Mouse (Mus musculus) limb, embryonic 14.5 days (tissue): ENCODE measurements around the gene Bhlha9. TPM values are rescaled to one million over a fixed set of nuclear protein-coding genes. Genes with fewer than 3 reads are reported as not detected.

ENCODE experiments used
- ATAC-seq: fragments of 200-750 bp; cut with Nextera tagmentation; 2 replicates; pipeline ENCODE4 v1.8.0; 2017; ENCODE audit warnings: low read depth, moderate number of reproducible peaks, moderate TSS enrichment; ENCODE audit not compliant: low FRiP score
- DNase-seq: peaks from one replicate; pipeline ENCODE4 v3.0.0-alpha.2; 2015; ENCODE audit warnings: low spot score
- H3K27ac ChIP-seq: fragments of 300-500 bp; sonication (generic); replicated peaks from 2 replicates; pipeline ENCODE4 v1.5.1; 2014; ENCODE audit warnings: low read depth, mild to moderate bottlenecking, low read length, moderate library complexity, mixed read lengths
- H3K27me3 ChIP-seq: fragments of 300-500 bp; sonication (generic); 2 replicates; pipeline ENCODE4 v1.6.1; 2014; ENCODE audit warnings: low read length, mixed read lengths; ENCODE audit not compliant: control insufficient read depth, insufficient read depth
- H3K36me3 ChIP-seq: fragments of 300-500 bp; sonication (generic); 2 replicates; pipeline ENCODE4 v1.6.1; 2014; ENCODE audit warnings: mild to moderate bottlenecking, low read length, moderate library complexity, mixed read lengths; ENCODE audit not compliant: control insufficient read depth, insufficient read depth
- H3K4me1 ChIP-seq: fragments of 300-500 bp; sonication (generic); 2 replicates; pipeline ENCODE4 v1.6.1; 2014; ENCODE audit warnings: antibody characterized with exemption, low read length, mixed read lengths; ENCODE audit not compliant: control insufficient read depth, insufficient read depth
- H3K4me2 ChIP-seq: fragments of 300-500 bp; sonication (generic); replicated peaks from 2 replicates; pipeline ENCODE4 v1.6.1; 2014; ENCODE audit warnings: low read depth, mild to moderate bottlenecking, low read length, moderate library complexity; ENCODE audit not compliant: severe bottlenecking
- H3K4me3 ChIP-seq: fragments of 300-500 bp; sonication (generic); replicated peaks from 2 replicates; pipeline ENCODE4 v1.5.1; 2014; ENCODE audit warnings: low read length
- H3K9ac ChIP-seq: fragments of 300-500 bp; sonication (generic); 2 replicates; pipeline ENCODE4 v1.6.1; 2014; ENCODE audit warnings: mild to moderate bottlenecking, low read depth, low read length, moderate library complexity; ENCODE audit not compliant: severe bottlenecking
- H3K9me3 ChIP-seq: fragments of 300-500 bp; sonication (generic); 2 replicates; pipeline ENCODE4 v1.6.1; 2016; ENCODE audit warnings: low read length; ENCODE audit not compliant: control insufficient read depth
- POLR2A ChIP-seq: fragments of 200-500 bp; IDR thresholded peaks from 2 replicates; pipeline ENCODE4 v1.8.0; 2012; ENCODE audit warnings: inconsistent platforms, mild to moderate bottlenecking, moderate library complexity, borderline replicate concordance; ENCODE audit not compliant: insufficient read depth, insufficient read length; ENCODE audit errors: extremely low read depth
- WGBS: fragments of 180-500 bp; shearing (Covaris S2); extraction: QIAGEN DNeasy Blood & Tissue Kit; methylation state at CpG from one replicate; pipeline ENCODE4 v1.1.7; 2014; 5-methylcytosine and 5-hydroxymethylcytosine counted together
- polyA plus RNA-seq, 2 experiments: library from polyadenylated mRNA; depleted of rRNA in 1 of 2; stranded (reverse) in 1 of 2; unstranded in 1 of 2; fragments of >200 nt; fragmentation: Nextera tagmentation in 1 of 2; extraction: Ambion mirVana in 1 of 2; gene quantifications; 2 replicates each; pipeline versions ENCODE4 v1.2.1 to v1.2.3; 2012 to 2014

Gene Bhlha9
- polyA plus RNA-seq, 2 experiments, result 2.4 to 2.5 TPM

DNA sequence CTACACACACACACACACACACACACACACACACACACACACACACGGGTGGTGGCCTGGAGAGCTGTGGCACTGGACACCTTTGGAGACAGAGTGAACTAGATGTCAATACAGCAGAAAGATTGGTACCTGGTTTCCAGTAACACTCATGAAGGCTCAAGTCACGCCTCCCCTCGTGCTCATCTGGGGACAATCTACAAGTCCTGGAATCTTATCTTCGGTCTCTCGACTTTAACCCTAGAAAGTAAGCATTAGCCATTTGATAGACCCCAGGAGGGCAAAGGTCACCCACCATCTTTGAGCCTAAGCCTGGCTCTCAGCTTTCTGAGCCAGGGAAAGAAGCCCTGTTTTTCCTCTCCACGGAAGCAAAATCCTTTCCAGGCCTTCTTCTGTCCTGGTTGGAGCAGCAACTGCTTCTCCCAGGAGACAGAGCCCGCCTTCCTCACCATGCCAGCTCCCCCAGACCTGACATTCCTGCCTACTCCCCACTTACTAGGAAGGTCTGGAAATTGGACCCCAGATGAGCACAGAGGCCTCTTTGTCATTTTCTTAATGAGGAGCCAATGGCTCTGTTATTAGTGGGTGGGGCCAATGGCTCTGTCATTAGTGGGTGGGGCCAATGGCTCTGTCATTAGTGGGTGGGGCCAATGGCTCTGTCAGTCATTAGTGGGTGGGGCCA lies 10.3 kb upstream of the Bhlha9 start:
- ATAC-seq, result no peak
- Histone ChIP-seq H3K9ac (no peak overlapping the region), H3K9me3 (no peaks in the 10 kb centered on the region), H3K4me1 (peaks cover 7% of the 10 kb centered on the region), H3K4me2 (no peak overlapping the region), H3K27me3 (peaks cover 23% of the 10 kb centered on the region), H3K4me3 (no peak overlapping the region), H3K27ac (no peak overlapping the region), H3K36me3 (no peaks in the 10 kb centered on the region)
- DNase-seq, result no peak
- TF ChIP-seq POLR2A, result no peak
- WGBS, result 42% methylated on average over 7 of the region's 7 CpGs

DNA sequence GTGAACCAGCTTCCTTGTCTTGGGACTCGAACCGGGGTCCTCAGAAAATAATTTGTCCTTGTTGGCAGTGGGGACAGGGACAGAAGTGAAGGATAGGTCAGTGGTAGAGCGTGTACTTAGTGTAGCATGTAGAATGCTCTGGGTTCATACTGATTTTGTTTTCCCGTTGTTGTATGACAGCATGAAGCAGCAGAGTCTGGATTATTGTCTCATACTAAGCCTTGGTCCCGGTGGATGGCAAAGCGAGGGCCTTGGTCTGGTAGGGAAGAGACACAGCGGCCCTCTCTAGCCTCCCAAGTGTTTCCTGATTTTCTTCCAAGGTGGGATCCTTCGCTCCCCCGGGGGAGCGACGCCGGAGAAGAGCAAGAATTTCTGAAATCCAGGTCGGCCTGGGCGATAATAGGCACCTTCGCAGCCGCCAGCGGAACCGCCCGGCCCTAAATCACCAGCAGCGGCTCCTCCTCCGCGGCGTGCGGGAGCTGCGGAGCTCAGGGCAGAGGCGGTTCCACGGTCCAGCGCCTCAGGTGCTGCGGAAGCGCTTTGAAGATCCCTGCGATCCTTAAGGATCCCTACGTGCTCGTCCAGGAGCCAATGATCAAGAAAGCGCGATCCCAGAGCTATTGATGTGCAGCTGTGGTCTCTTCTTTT lies 6.1 kb upstream of the Bhlha9 start:
- H3K36me3 ChIP-seq, result no peaks in the 10 kb centered on the region
- ATAC-seq, result no peak
- WGBS, result 13% methylated on average over 30 of the region's 35 CpGs
- H3K9ac ChIP-seq, result peak overlapping the region; percentile 36
- H3K27me3 ChIP-seq, result peaks cover 39% of the 10 kb centered on the region
- peak overlapping the region; percentile 36 for H3K4me3 ChIP-seq
- H3K9me3 ChIP-seq, result no peaks in the 10 kb centered on the region
- H3K27ac ChIP-seq, result no peak overlapping the region
- TF ChIP-seq POLR2A, result no peak
- peak overlapping the region; percentile 63 for H3K4me2 ChIP-seq
- no peak for DNase-seq
- H3K4me1 ChIP-seq, result no peaks in the 10 kb centered on the region

DNA sequence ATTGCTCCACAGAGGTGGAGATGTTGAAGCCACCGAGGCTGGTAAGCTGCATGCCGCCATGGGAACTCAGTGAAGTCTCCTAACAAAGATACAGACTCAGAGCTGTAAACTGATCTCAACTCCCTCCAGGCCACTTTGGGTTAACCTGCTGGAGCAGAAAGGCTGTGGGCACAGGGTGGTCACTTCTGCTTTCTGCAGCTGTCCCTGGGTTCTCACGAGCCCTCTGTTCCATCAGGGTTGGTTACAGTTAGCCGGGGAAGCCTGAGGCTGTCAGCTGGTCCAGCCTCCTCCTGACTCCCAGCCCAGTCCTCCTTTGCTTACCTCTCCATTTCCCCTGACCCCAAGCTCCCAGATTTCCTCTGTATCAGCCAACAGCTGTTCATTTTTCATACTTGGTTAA lies 4.5 kb upstream of the Bhlha9 start:
- Histone ChIP-seq H3K4me1 (peaks cover 2% of the 10 kb centered on the region; the same call in 1 of the 2 replicates), H3K36me3 (no peaks in the 10 kb centered on the region), H3K27ac (no peak overlapping the region), H3K9ac (no peak overlapping the region), H3K27me3 (peaks cover 56% of the 10 kb centered on the region), H3K4me3 (no peak overlapping the region), H3K4me2 (no peak overlapping the region), H3K9me3 (no peaks in the 10 kb centered on the region)
- 27% methylated on average over 4 of the region's 4 CpGs for WGBS
- ATAC-seq (no peak), DNase-seq (no peak)
- no peak for TF ChIP-seq POLR2A

DNA sequence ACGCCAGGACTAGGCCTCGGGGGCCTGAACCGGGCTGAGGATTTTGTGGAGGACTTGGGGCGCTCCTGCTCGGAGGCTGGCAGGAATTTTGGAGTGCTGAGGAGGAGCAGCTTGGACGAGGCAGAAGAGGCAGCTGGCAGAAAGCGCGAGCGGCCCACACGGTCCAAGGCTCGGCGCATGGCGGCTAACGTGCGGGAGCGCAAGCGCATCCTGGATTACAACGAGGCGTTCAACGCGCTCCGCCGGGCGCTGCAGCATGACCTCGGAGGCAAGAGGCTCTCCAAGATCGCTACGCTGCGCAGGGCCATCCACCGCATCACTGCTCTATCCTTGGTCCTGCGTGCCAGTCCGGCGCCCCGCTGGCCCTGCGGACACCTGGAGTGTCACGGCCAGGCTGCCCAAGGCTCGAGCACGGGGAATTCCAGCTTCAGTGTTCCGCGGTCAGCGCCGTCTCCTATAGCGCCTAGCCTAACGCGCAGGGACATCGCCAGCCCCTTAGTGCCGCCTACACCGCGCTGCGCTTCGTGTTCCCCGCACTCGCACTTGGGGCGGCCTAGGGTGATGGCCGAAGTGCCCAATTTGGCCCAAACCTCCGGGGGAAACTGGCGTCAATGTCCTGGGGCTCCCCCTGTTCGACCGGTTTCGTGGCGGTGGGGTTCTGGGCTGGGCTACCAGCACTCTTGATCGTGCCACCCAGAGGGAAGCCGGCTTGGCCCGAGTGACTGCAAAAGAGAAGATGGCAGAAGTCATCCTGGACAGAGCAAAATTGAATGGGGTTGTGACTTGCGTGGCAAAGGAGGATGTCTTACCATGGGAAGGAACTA lies 503 bp downstream of the Bhlha9 start:
- Histone ChIP-seq H3K4me2 (peak overlapping the region; percentile 74), H3K36me3 (no peaks in the 10 kb centered on the region), H3K4me3 (peak overlapping the region; percentile 40), H3K9ac (peak overlapping the region; percentile 50), H3K27ac (no peak overlapping the region), H3K4me1 (peaks cover 6% of the 10 kb centered on the region; the same call in 1 of the 2 replicates), H3K27me3 (peaks cover 55% of the 10 kb centered on the region), H3K9me3 (no peaks in the 10 kb centered on the region)
- no peak for TF ChIP-seq POLR2A
- WGBS, result 4% methylated on average over 53 of the region's 64 CpGs
- no peak; the same call in 1 of the 2 replicates for ATAC-seq
- DNase-seq, result no peak

DNA sequence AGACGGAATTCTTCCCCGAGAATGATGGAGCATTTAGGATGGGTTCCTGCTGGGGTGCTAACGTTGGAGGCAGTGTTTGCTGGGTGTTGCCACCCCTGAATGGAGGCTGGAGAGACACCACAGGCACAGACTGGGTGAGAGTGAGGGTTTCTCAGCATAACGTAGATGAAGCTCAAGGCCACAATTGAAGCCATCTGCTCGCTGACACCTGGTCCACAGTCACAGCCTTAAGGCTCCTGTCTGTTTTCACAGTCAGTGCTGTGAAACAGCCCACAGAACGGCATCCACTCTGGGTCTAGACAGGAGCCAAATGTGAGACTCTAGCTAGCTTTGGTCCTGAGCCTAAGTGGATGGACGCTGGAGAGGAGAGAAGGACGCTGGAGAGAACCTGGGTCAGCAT lies 1.9 kb downstream of the Bhlha9 start:
- H3K4me2 ChIP-seq, result no peak overlapping the region
- 46% methylated on average over 8 of the region's 8 CpGs for WGBS
- TF ChIP-seq POLR2A, result no peak

More for the DNA sequence above, 1.9 kb downstream of the Bhlha9 start:
- H3K36me3 ChIP-seq, result no peaks in the 10 kb centered on the region
- H3K27me3 ChIP-seq, result peaks cover 55% of the 10 kb centered on the region
- no peaks in the 10 kb centered on the region for H3K9me3 ChIP-seq
- DNase-seq, result no peak
- no peak overlapping the region for H3K27ac ChIP-seq
- no peak overlapping the region for H3K9ac ChIP-seq
- no peak for ATAC-seq
- peaks cover 6% of the 10 kb centered on the region; the same call in 1 of the 2 replicates for H3K4me1 ChIP-seq
- no peak overlapping the region for H3K4me3 ChIP-seq
